Mouse (Mus musculus): ENCODE data around the gene Kif2a. TPM values are rescaled to one million over a fixed set of nuclear protein-coding genes. Genes with fewer than 3 reads are reported as not detected.
"Not testable (repeated sequence)": the region's sequence is repeated elsewhere in the genome, so short reads cannot be mapped to it uniquely, and the experiment has no call there.

Gene Kif2a
- total RNA-seq, 2 experiments from 2014 or later: 24.3 to 28.0 TPM

GRCm38 (mm10) chr13:106936256-106937137 is 85.4 kb downstream of the Kif2a start, which contains the start of gene Ipo11:
Gene Ipo11 (minus strand): TSS chr13:106936958.
- DNase-seq: peak; percentile 90

DNA sequence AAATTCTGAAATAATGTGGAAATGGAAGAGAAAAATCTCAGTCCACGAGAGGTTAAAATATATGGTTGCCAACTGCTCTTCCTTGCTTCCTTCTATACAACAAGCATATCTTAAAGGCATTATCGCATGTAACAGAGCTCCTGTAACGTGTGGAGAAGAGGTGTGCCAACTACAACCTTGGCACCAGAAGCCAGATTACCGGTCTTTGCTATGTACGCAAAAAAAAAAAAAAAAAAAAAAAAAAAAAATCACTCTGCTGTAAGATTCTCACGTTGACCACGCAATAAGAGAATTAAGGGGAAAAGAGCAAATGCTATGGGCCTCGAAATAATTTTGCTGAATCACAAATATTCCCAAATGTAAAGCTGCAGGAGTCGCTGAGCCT is 86.1 kb downstream of the Kif2a start:
- no peak for DNase-seq

- peak; percentile 18 for DNase-seq
Measured at GRCm38 (mm10) chr13:106929201-106929600, 92.7 kb downstream of the Kif2a start.

DNA sequence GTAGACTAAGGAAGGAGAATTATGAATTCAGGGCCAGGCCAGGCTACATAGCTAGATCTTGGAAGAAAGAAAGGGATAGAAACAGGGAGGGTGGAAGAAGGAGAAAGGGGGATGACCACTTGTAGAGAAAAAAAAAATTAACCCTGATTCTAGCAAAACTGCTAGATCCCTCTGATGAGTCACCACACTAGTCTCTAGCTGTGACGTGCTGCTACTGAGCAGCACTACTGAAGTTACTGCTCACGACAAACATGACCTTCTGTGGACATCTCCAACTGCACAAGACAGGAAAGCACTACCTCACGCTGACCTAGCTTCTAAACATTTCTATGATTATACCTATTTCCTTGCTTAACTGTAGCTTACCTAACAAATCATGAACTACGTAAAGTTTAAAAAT is 93.6 kb downstream of the Kif2a start:
- no peak for DNase-seq

DNA sequence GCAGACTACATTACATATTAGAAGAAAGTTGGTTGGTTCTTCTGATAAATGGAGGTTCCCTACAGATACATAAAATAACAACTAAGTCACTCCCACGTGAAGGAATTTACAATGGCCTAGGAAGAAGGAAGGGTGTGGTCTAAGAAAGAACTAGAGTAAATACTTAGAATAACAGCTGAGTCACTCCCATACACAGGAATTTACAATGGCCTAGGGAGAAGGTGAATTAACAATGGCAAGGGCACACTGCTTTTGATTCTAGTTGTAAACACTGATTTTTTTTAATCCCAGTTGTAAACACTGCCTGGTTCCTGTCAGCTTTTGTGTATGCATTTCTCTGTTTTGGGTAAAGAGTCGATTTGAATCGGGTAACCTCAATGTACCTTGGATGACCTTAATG is 96.0 kb downstream of the Kif2a start:
- not testable (repeated sequence) for DNase-seq

DNA sequence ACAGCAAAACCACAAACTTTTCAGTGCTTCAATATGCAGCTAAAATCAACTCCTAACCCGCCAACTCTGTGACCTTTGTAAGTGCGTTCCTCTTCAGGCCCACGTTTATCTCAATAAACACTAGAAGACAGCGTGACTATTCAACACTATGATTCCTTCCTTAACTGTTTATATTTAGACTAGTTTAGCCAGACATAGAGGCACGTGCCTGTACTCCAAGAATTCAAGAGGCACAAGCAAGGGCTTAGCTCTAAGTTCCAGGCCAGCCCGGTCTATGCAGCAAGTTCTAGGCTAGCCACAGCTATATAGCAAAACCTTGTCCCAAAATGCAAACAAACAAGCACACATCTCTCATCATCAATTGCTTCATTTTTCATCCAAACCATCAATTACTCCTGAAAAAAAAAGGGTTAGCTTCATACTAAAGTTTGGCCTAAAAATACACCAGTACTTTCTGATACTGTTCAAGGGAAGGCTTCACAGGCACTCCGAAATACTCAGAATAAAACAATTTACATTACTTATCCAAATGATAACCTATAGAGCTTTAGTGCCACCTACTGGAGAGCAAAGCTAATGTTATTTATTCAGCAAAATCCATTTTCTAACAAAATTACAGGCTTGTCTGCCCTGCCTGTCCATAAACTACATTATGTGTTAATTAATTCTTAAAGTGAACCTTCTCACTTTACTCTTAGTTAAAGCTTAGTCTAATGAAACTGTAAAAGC is 103.4 kb downstream of the Kif2a start:
- DNase-seq: no peak

GRCm38 (mm10) chr13:106913125-106913736 is 108.7 kb downstream of the Kif2a start:
- no peak for DNase-seq

- DNase-seq: no peak
Measured at GRCm38 (mm10) chr13:106910096-106910495, 111.8 kb downstream of the Kif2a start.

Other genes with a start within 250 kb of the Kif2a start
- 10 to 100 TPM; 20.0 to 23.5 TPM for gene Ipo11, start 85.2 kb downstream of the Kif2a start, total RNA-seq (2021)
- 10 to 100 TPM in 1 of 2 experiments, 1 to 10 TPM in 1; 8.2 to 10.8 TPM for gene Dimt1, start 75.0 kb downstream of the Kif2a start, total RNA-seq (2021)